Comparison of ENCODE assay signal across 18 mouse cellular contexts in genomic region chr13:104601783-104602182, GRCm38 (mm10).
DNase-seq lines count a peak whose midpoint lies in the region; ATAC-seq and TF ChIP-seq lines count a peak whose summit lies in the region.
"Had no signal": no experiment of that assay in that cellular context is flagged by ENCODE, and none has a peak within 500 bp of the region (broad histone marks: within the 10 kb centered on the region; RNA-seq: fewer than 3 reads in every experiment).

No protein-coding gene starts in this region.

- H3K4me1 ChIP-seq in forebrain, embryonic 14.5 days (ENCODE audit: control insufficient read depth, insufficient read depth, low read length), result no peaks in the 10 kb centered on the region
- H3K4me1 ChIP-seq in forebrain, embryonic 11.5 days (replicated peaks; ENCODE audit: control insufficient read depth, insufficient read depth, low read length), result no peaks in the 10 kb centered on the region
- no peaks in the 10 kb centered on the region for H3K4me1 ChIP-seq in heart, postnatal 0 days (ENCODE audit: control insufficient read depth, insufficient read depth)
- no peaks in the 10 kb centered on the region for H3K4me1 ChIP-seq in midbrain, embryonic 10.5 days
- H3K4me1 ChIP-seq: embryonic facial prominence, embryonic 10.5 days; limb, embryonic 10.5 days; midbrain, embryonic 15.5 days; neural tube, embryonic 15.5 days had no signal

- no peaks in the 10 kb centered on the region for H3K27me3 ChIP-seq in forebrain, embryonic 14.5 days (replicated peaks; ENCODE audit: control insufficient read depth, insufficient read depth, low read length)
- H3K27me3 ChIP-seq in forebrain, embryonic 11.5 days (ENCODE audit: control insufficient read depth, insufficient read depth, low read length), result no peaks in the 10 kb centered on the region
- no peaks in the 10 kb centered on the region for H3K27me3 ChIP-seq in heart, postnatal 0 days (ENCODE audit: control insufficient read depth, insufficient read depth, low read length)
- no peaks in the 10 kb centered on the region for H3K27me3 ChIP-seq in midbrain, embryonic 10.5 days (ENCODE audit: low read depth, poor library complexity, severe bottlenecking)
- H3K27me3 ChIP-seq: midbrain, embryonic 15.5 days; neural tube, embryonic 15.5 days had no signal

- DNase-seq in forebrain, embryonic 14.5 days (ENCODE audit: low spot score), result peak; percentile 35
- no peak for DNase-seq in forebrain, embryonic 11.5 days (ENCODE audit: low spot score)
- no peak for DNase-seq in heart, postnatal 0 days (ENCODE audit: low spot score)
- no peak for DNase-seq in heart, adult 8-10 months (ENCODE audit: low spot score)
- DNase-seq in brain, embryonic 14.5 days (ENCODE audit: low read depth), result peak; percentile 54
- DNase-seq in midbrain, embryonic 10.5 days (ENCODE audit: low spot score), result no peak
- DNase-seq: B cell, adult 2 months; cerebellum, adult 2 months; kidney, adult 11 months; liver, postnatal 0 days; right cerebral cortex, postnatal 14 days had no signal

- H3K9me3 ChIP-seq in forebrain, embryonic 14.5 days (replicated peaks; ENCODE audit: control insufficient read depth, low read length), result no peaks in the 10 kb centered on the region
- no peaks in the 10 kb centered on the region for H3K9me3 ChIP-seq in forebrain, embryonic 11.5 days (ENCODE audit: control insufficient read depth, low read length)
- no peaks in the 10 kb centered on the region for H3K9me3 ChIP-seq in heart, postnatal 0 days (replicated peaks; ENCODE audit: control insufficient read depth, low read length)
- H3K9me3 ChIP-seq in midbrain, embryonic 10.5 days (replicated peaks), result no peaks in the 10 kb centered on the region
- H3K9me3 ChIP-seq: embryonic facial prominence, embryonic 10.5 days; limb, embryonic 10.5 days; megakaryocyte, embryonic 14.5 days; midbrain, embryonic 15.5 days; neural tube, embryonic 15.5 days had no signal

- WGBS in forebrain, embryonic 14.5 days, result 91% methylated on average over 3 of the region's 3 CpGs
- WGBS in forebrain, embryonic 11.5 days, result 89% methylated on average over 3 of the region's 3 CpGs
- WGBS in heart, postnatal 0 days, result 67% methylated on average over 3 of the region's 3 CpGs
- WGBS in midbrain, embryonic 10.5 days, result 89% methylated on average over 3 of the region's 3 CpGs

- H3K4me2 ChIP-seq in forebrain, embryonic 14.5 days (ENCODE audit: low read length), result no peak overlapping the region
- H3K4me2 ChIP-seq in forebrain, embryonic 11.5 days (ENCODE audit: low read depth, low read length, severe bottlenecking), result no peak overlapping the region
- no peak overlapping the region for H3K4me2 ChIP-seq in heart, postnatal 0 days (ENCODE audit: low read depth, low read length)
- H3K4me2 ChIP-seq: midbrain, embryonic 15.5 days; neural tube, embryonic 15.5 days had no signal

- H3K36me3 ChIP-seq in forebrain, embryonic 14.5 days (ENCODE audit: control insufficient read depth, insufficient read depth, low read length), result no peaks in the 10 kb centered on the region
- no peaks in the 10 kb centered on the region for H3K36me3 ChIP-seq in forebrain, embryonic 11.5 days (ENCODE audit: control insufficient read depth, insufficient read depth, low read length)
- H3K36me3 ChIP-seq in heart, postnatal 0 days (replicated peaks; ENCODE audit: control insufficient read depth, insufficient read depth, low read length), result no peaks in the 10 kb centered on the region
- no peaks in the 10 kb centered on the region for H3K36me3 ChIP-seq in midbrain, embryonic 10.5 days
- H3K36me3 ChIP-seq: embryonic facial prominence, embryonic 10.5 days; limb, embryonic 10.5 days; midbrain, embryonic 15.5 days; neural tube, embryonic 15.5 days had no signal

- TF ChIP-seq CTCF in heart, postnatal 0 days (IDR thresholded peaks at IDR 0.05; ENCODE audit: low read depth), result no peak
- TF ChIP-seq CTCF in brain, embryonic 14.5 days (IDR thresholded peaks at IDR 0.05; ENCODE audit: borderline replicate concordance, extremely low read depth, insufficient read depth, insufficient read length), result no peak

- no peak overlapping the region for H3K27ac ChIP-seq in forebrain, embryonic 14.5 days (ENCODE audit: low read depth, low read length)
- H3K27ac ChIP-seq in forebrain, embryonic 11.5 days (ENCODE audit: low read depth, low read length), result no peak overlapping the region
- H3K27ac ChIP-seq in heart, postnatal 0 days (ENCODE audit: low read depth), result peak overlapping the region; percentile 16; the same call in 1 of the 2 replicates
- H3K27ac ChIP-seq in midbrain, embryonic 10.5 days (replicated peaks), result no peak overlapping the region
- H3K27ac ChIP-seq: embryonic facial prominence, embryonic 10.5 days; limb, embryonic 10.5 days; midbrain, embryonic 15.5 days; neural tube, embryonic 15.5 days had no signal

- no peak for TF ChIP-seq EP300 in heart, postnatal 0 days (IDR thresholded peaks at IDR 0.05; ENCODE audit: low read depth)

- no peak for TF ChIP-seq POLR2A in brain, embryonic 14.5 days (IDR thresholded peaks at IDR 0.05; ENCODE audit: borderline replicate concordance, extremely low read depth, insufficient read depth, insufficient read length, poor library complexity, severe bottlenecking)

- ATAC-seq in forebrain, embryonic 14.5 days, result peak; percentile 57; the same call in 1 of the 2 replicates
- ATAC-seq in forebrain, embryonic 11.5 days (replicated peaks; ENCODE audit: low FRiP score), result no peak
- ATAC-seq in heart, postnatal 0 days (ENCODE audit: insufficient read depth, low read depth), result no peak
- ATAC-seq in granulocyte monocyte progenitor cell, adult 5-6 weeks (replicated peaks; ENCODE audit: poor library complexity, severe bottlenecking), result 0 out of 2 replicates have a peak, but pooled peaks have one; percentile 9
- ATAC-seq: hindbrain, embryonic 16.5 days; liver, postnatal 0 days; midbrain, embryonic 15.5 days had no signal

- no peak overlapping the region for H3K4me3 ChIP-seq in forebrain, embryonic 14.5 days (ENCODE audit: low read depth, low read length)
- H3K4me3 ChIP-seq in forebrain, embryonic 11.5 days (ENCODE audit: low read depth, low read length), result no peak overlapping the region
- H3K4me3 ChIP-seq in heart, postnatal 0 days (ENCODE audit: low read depth, low read length), result no peak overlapping the region
- H3K4me3 ChIP-seq in midbrain, embryonic 10.5 days, result no peak overlapping the region
- H3K4me3 ChIP-seq: embryonic facial prominence, embryonic 10.5 days; limb, embryonic 10.5 days; megakaryocyte, embryonic 14.5 days; midbrain, embryonic 15.5 days; neural tube, embryonic 15.5 days had no signal

- H3K9ac ChIP-seq in forebrain, embryonic 14.5 days (ENCODE audit: low read length), result no peak overlapping the region
- H3K9ac ChIP-seq in forebrain, embryonic 11.5 days (ENCODE audit: low read length), result no peak overlapping the region
- H3K9ac ChIP-seq in heart, postnatal 0 days (replicated peaks; ENCODE audit: low read depth, low read length), result no peak overlapping the region
- H3K9ac ChIP-seq: liver, postnatal 0 days; midbrain, embryonic 15.5 days; neural tube, embryonic 15.5 days had no signal

Comparison
In these comparisons a context has a peak if more than half of its experiments do, and no peak if none do; other contexts are left out.
1. ATAC-seq: peak in forebrain, embryonic 14.5 days (single experiment) and granulocyte monocyte progenitor cell, adult 5-6 weeks (single experiment); none in forebrain, embryonic 11.5 days (single experiment) and heart, postnatal 0 days (single experiment).
2. DNase-seq: peak in forebrain, embryonic 14.5 days (single experiment) and brain, embryonic 14.5 days (single experiment); none in forebrain, embryonic 11.5 days (single experiment), heart, postnatal 0 days (single experiment), heart, adult 8-10 months (single experiment) and midbrain, embryonic 10.5 days (single experiment).